Mouse (Mus musculus) bone marrow, adult 2 months (tissue): ENCODE results near the gene Gm28053.

Experiments
- CTCF ChIP-seq: fragments of 200-500 bp; IDR thresholded peaks from 2 replicates; pipeline ENCODE4 v1.5.1; 2011; ENCODE audit warnings: low read length, control low read depth; ENCODE audit not compliant: control insufficient read depth, insufficient read depth
- POLR2A ChIP-seq: fragments of 200-500 bp; IDR thresholded peaks from 2 replicates; pipeline ENCODE4 v1.6.1; 2011; ENCODE audit warnings: low read depth, mild to moderate bottlenecking, control low read depth, low read length, borderline replicate concordance; ENCODE audit not compliant: control insufficient read depth

- TF ChIP-seq POLR2A, result no peak
- no peak for TF ChIP-seq CTCF
These were observed 40.0 kb upstream of the Gm28053 start for GRCm38 (mm10) chr6:48678391-48678790.
